Mouse (Mus musculus) embryonic facial prominence, embryonic 12.5 days (tissue): ENCODE measurements around the gene Gabrr3. TPM values are rescaled to one million over a fixed set of nuclear protein-coding genes. Genes with fewer than 3 reads are reported as not detected.

ENCODE experiments used
- ATAC-seq: fragments of 200-750 bp; cut with Nextera tagmentation; 2 replicates; pipeline ENCODE4 v1.8.0; 2017; ENCODE audit not compliant: insufficient number of reproducible peaks, insufficient read depth, low FRiP score, low TSS enrichment
- H3K27ac ChIP-seq: fragments of 300-500 bp; sonication (generic); 2 replicates; pipeline ENCODE4 v1.5.1; 2016; ENCODE audit warnings: mild to moderate bottlenecking
- H3K27me3 ChIP-seq: fragments of 300-500 bp; sonication (generic); 2 replicates; pipeline ENCODE4 v1.6.1; 2016; ENCODE audit warnings: mild to moderate bottlenecking, moderate library complexity
- H3K36me3 ChIP-seq: fragments of 300-500 bp; sonication (generic); 2 replicates; pipeline ENCODE4 v1.6.1; 2016; ENCODE audit warnings: mild to moderate bottlenecking
- H3K4me1 ChIP-seq: fragments of 300-500 bp; sonication (generic); 2 replicates; pipeline ENCODE4 v1.6.1; 2016
- H3K4me2 ChIP-seq: fragments of 300-500 bp; sonication (generic); replicated peaks from 2 replicates; pipeline ENCODE4 v1.6.1; 2016; ENCODE audit warnings: mild to moderate bottlenecking, moderate library complexity
- H3K4me3 ChIP-seq: fragments of 300-500 bp; sonication (generic); 2 replicates; pipeline ENCODE4 v1.5.1; 2016; ENCODE audit warnings: mild to moderate bottlenecking
- H3K9ac ChIP-seq: fragments of 300-500 bp; sonication (generic); 2 replicates; pipeline ENCODE4 v1.6.1; 2016; ENCODE audit warnings: mild to moderate bottlenecking, moderate library complexity
- H3K9me3 ChIP-seq: fragments of 300-500 bp; sonication (generic); 2 replicates; pipeline ENCODE4 v1.6.1; 2016; ENCODE audit warnings: mild to moderate bottlenecking, moderate library complexity
- WGBS: fragments of 180-500 bp; shearing (Covaris S2); methylation state at CpG from one replicate; pipeline ENCODE4 v1.1.7; 2016; 5-methylcytosine and 5-hydroxymethylcytosine counted together
- polyA plus RNA-seq: library from polyadenylated mRNA; unstranded; fragments of >200 nt; fragmentation: Nextera tagmentation; extraction: Ambion mirVana; gene quantifications from 2 replicates; pipeline ENCODE4 v1.2.1, GENCODE M21; 2016

The Gabrr3 gene
- 0.12 TPM in 1 of 2 replicates, not detected in the other for polyA plus RNA-seq

- H3K4me3 ChIP-seq: no peak within 1 kb of the TSS
- no peaks in the 10 kb centered on the region for H3K27me3 ChIP-seq
- H3K27ac ChIP-seq: no peak within 1 kb of the TSS
- H3K36me3 ChIP-seq: no peaks in the 10 kb centered on the region
- H3K4me2 ChIP-seq: no peak within 1 kb of the TSS
- H3K4me1 ChIP-seq: no peaks in the 10 kb centered on the region
- ATAC-seq: no peak
- no peak within 1 kb of the TSS for H3K9ac ChIP-seq
- WGBS: 68% methylated on average over 5 of the region's 5 CpGs
- H3K9me3 ChIP-seq: no peaks in the 10 kb centered on the region
These were observed at the start of gene Gabrr3 for GRCm38 (mm10) chr16:59407032-59407431. Gabrr3 (plus strand) TSS chr16:59407332.

- H3K4me2 ChIP-seq: no peak within 1 kb of the TSS
- 81% methylated on average over 2 of the region's 2 CpGs for WGBS
- no peak within 1 kb of the TSS for H3K9ac ChIP-seq
- H3K36me3 ChIP-seq: no peaks in the 10 kb centered on the region
- H3K4me3 ChIP-seq: no peak within 1 kb of the TSS
- no peaks in the 10 kb centered on the region for H3K27me3 ChIP-seq
- no peak within 1 kb of the TSS for H3K27ac ChIP-seq
- no peak for ATAC-seq
- no peaks in the 10 kb centered on the region for H3K4me1 ChIP-seq
- H3K9me3 ChIP-seq: no peaks in the 10 kb centered on the region
These were observed 43.2 kb upstream of the Gabrr3 start, which contains the start of gene Olfr209 for GRCm38 (mm10) chr16:59363893-59364292. Olfr209 (minus strand) TSS chr16:59363993.

GRCm38 (mm10) chr16:59393300-59393699, 13.8 kb upstream of the Gabrr3 start:
- 81% methylated on average over 3 of the region's 3 CpGs for WGBS

GRCm38 (mm10) chr16:59401102-59401501, 6.0 kb upstream of the Gabrr3 start:
- H3K27me3 ChIP-seq: no peaks in the 10 kb centered on the region
- H3K9me3 ChIP-seq: no peaks in the 10 kb centered on the region
- H3K4me1 ChIP-seq: no peaks in the 10 kb centered on the region
- no peak for ATAC-seq
- no peak overlapping the region for H3K4me3 ChIP-seq
- H3K9ac ChIP-seq: no peak overlapping the region
- no peaks in the 10 kb centered on the region for H3K36me3 ChIP-seq
- 72% methylated on average over 7 of the region's 7 CpGs for WGBS
- no peak overlapping the region for H3K4me2 ChIP-seq
- no peak overlapping the region for H3K27ac ChIP-seq

More at GRCm38 (mm10) chr16:59393300-59393699, 13.8 kb upstream of the Gabrr3 start:
- Histone ChIP-seq H3K27ac (no peak overlapping the region), H3K4me3 (no peak overlapping the region), H3K4me1 (no peaks in the 10 kb centered on the region), H3K4me2 (no peak overlapping the region), H3K36me3 (no peaks in the 10 kb centered on the region), H3K27me3 (no peaks in the 10 kb centered on the region), H3K9ac (no peak overlapping the region), H3K9me3 (no peaks in the 10 kb centered on the region)
- ATAC-seq: no peak

- no peaks in the 10 kb centered on the region for H3K27me3 ChIP-seq
- H3K4me3 ChIP-seq: no peak overlapping the region
- H3K4me2 ChIP-seq: no peak overlapping the region
- 66% methylated on average over 4 of the region's 4 CpGs for WGBS
- no peaks in the 10 kb centered on the region for H3K36me3 ChIP-seq
- no peak overlapping the region for H3K27ac ChIP-seq
- no peak overlapping the region for H3K9ac ChIP-seq
- H3K4me1 ChIP-seq: no peaks in the 10 kb centered on the region
- no peak for ATAC-seq
- H3K9me3 ChIP-seq: no peaks in the 10 kb centered on the region
These were observed 5.1 kb upstream of the Gabrr3 start for GRCm38 (mm10) chr16:59401985-59402384.

GRCm38 (mm10) chr16:59403684-59404083, 3.4 kb upstream of the Gabrr3 start:
- Histone ChIP-seq H3K9ac (no peak overlapping the region), H3K4me1 (no peaks in the 10 kb centered on the region), H3K9me3 (no peaks in the 10 kb centered on the region), H3K4me2 (no peak overlapping the region), H3K27ac (no peak overlapping the region), H3K36me3 (no peaks in the 10 kb centered on the region), H3K4me3 (no peak overlapping the region), H3K27me3 (no peaks in the 10 kb centered on the region)
- WGBS: 13% methylated on average over 4 of the region's 4 CpGs
- ATAC-seq: no peak

- no peak for ATAC-seq
- no peaks in the 10 kb centered on the region for H3K36me3 ChIP-seq
- no peak overlapping the region for H3K9ac ChIP-seq
- WGBS: 75% methylated on average over 9 of the region's 9 CpGs
- H3K27ac ChIP-seq: no peak overlapping the region
- H3K27me3 ChIP-seq: no peaks in the 10 kb centered on the region
- no peaks in the 10 kb centered on the region for H3K4me1 ChIP-seq
- H3K4me3 ChIP-seq: no peak overlapping the region
- H3K4me2 ChIP-seq: no peak overlapping the region
- H3K9me3 ChIP-seq: no peaks in the 10 kb centered on the region
These were observed 2.3 kb upstream of the Gabrr3 start for GRCm38 (mm10) chr16:59404798-59405197.

GRCm38 (mm10) chr16:59409341-59409748, 2.2 kb downstream of the Gabrr3 start:
- no peaks in the 10 kb centered on the region for H3K27me3 ChIP-seq
- no peaks in the 10 kb centered on the region for H3K36me3 ChIP-seq
- no peak overlapping the region; the same call in 1 of the 2 replicates for H3K4me2 ChIP-seq
- no peaks in the 10 kb centered on the region for H3K9me3 ChIP-seq
- H3K4me3 ChIP-seq: no peak overlapping the region
- H3K9ac ChIP-seq: no peak overlapping the region
- 54% methylated on average over 15 of the region's 15 CpGs for WGBS
- H3K4me1 ChIP-seq: no peaks in the 10 kb centered on the region
- no peak for ATAC-seq
- H3K27ac ChIP-seq: no peak overlapping the region

GRCm38 (mm10) chr16:59409800-59410199, 2.7 kb downstream of the Gabrr3 start:
- no peaks in the 10 kb centered on the region for H3K27me3 ChIP-seq
- no peak overlapping the region for H3K27ac ChIP-seq
- no peak overlapping the region for H3K4me2 ChIP-seq
- no peaks in the 10 kb centered on the region for H3K4me1 ChIP-seq
- no peak overlapping the region for H3K9ac ChIP-seq
- WGBS: 47% methylated on average over 2 of the region's 2 CpGs
- H3K4me3 ChIP-seq: no peak overlapping the region
- ATAC-seq: no peak
- no peaks in the 10 kb centered on the region for H3K9me3 ChIP-seq
- no peaks in the 10 kb centered on the region for H3K36me3 ChIP-seq

- no peaks in the 10 kb centered on the region for H3K4me1 ChIP-seq
- ATAC-seq: no peak
- 72% methylated on average over 4 of the region's 4 CpGs for WGBS
These were observed 6.3 kb downstream of the Gabrr3 start for GRCm38 (mm10) chr16:59413475-59413874.

GRCm38 (mm10) chr16:59420237-59420866, 13.2 kb downstream of the Gabrr3 start:
- H3K27me3 ChIP-seq: no peaks in the 10 kb centered on the region
- no peaks in the 10 kb centered on the region for H3K36me3 ChIP-seq
- no peak overlapping the region for H3K9ac ChIP-seq
- no peaks in the 10 kb centered on the region for H3K4me1 ChIP-seq
- no peaks in the 10 kb centered on the region for H3K9me3 ChIP-seq
- H3K27ac ChIP-seq: no peak overlapping the region
- WGBS: 64% methylated on average over 9 of the region's 9 CpGs
- no peak overlapping the region for H3K4me3 ChIP-seq
- no peak for ATAC-seq
- no peak overlapping the region for H3K4me2 ChIP-seq

More at GRCm38 (mm10) chr16:59413475-59413874, 6.3 kb downstream of the Gabrr3 start:
- no peak overlapping the region for H3K27ac ChIP-seq
- H3K4me2 ChIP-seq: no peak overlapping the region
- H3K36me3 ChIP-seq: no peaks in the 10 kb centered on the region
- no peak overlapping the region for H3K4me3 ChIP-seq
- H3K27me3 ChIP-seq: no peaks in the 10 kb centered on the region
- no peaks in the 10 kb centered on the region for H3K9me3 ChIP-seq
- H3K9ac ChIP-seq: no peak overlapping the region

GRCm38 (mm10) chr16:59420867-59421251, 13.7 kb downstream of the Gabrr3 start:
- Histone ChIP-seq H3K4me3 (no peak overlapping the region), H3K9ac (no peak overlapping the region), H3K27me3 (no peaks in the 10 kb centered on the region), H3K36me3 (no peaks in the 10 kb centered on the region), H3K9me3 (no peaks in the 10 kb centered on the region), H3K4me2 (no peak overlapping the region), H3K27ac (no peak overlapping the region), H3K4me1 (no peaks in the 10 kb centered on the region)
- WGBS: 8% methylated on average over 6 of the region's 6 CpGs
- no peak for ATAC-seq
